In the genomic region with DNA sequence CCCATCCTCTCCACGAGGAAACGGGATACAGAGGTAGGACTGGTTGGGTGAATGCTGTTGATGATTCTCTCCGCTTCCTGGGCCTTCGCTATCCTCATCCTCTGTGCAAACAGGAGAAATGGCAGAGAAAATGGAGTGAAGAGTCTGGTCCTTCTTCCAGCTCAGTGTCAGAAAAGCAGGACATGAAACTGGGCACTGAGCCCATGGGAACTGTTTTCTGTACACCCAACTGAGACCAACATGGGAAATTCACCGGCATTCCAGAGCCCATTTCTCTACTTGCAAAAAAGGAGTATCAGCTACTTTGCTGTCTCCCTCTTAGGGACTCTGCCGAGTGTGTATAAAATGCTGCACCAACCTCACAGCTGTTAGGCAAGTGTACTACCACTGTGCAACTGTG, we compare ENCODE assay signal across 9 mouse cellular contexts.
"Had no signal": no experiment of that assay in that cellular context is flagged by ENCODE, and none has a peak within 500 bp of the region (broad histone marks: within the 10 kb centered on the region; RNA-seq: fewer than 3 reads in every experiment).

No protein-coding gene starts in this region.

- DNase-seq: kidney, adult 8-10 months; kidney, postnatal 10 days; kidney, postnatal 36 days; liver, postnatal 0 days; lung, embryonic 14.5 days; retina, postnatal 1 day; right cerebral cortex, postnatal 25 days; thymus, adult 18-20 months; thymus, postnatal 36 days had no signal
